Mouse (Mus musculus) limb, embryonic 14.5 days (tissue): ENCODE results near the gene Pax8. TPM values are rescaled to one million over a fixed set of nuclear protein-coding genes. Genes with fewer than 3 reads are reported as not detected.

Source experiments
- ATAC-seq: fragments of 200-750 bp; cut with Nextera tagmentation; 2 replicates; pipeline ENCODE4 v1.8.0; 2017; ENCODE audit warnings: low read depth, moderate number of reproducible peaks, moderate TSS enrichment; ENCODE audit not compliant: low FRiP score
- DNase-seq: peaks from one replicate; pipeline ENCODE4 v3.0.0-alpha.2; 2015; ENCODE audit warnings: low spot score
- H3K27ac ChIP-seq: fragments of 300-500 bp; sonication (generic); replicated peaks from 2 replicates; pipeline ENCODE4 v1.5.1; 2014; ENCODE audit warnings: low read depth, mild to moderate bottlenecking, low read length, moderate library complexity, mixed read lengths
- H3K27me3 ChIP-seq: fragments of 300-500 bp; sonication (generic); 2 replicates; pipeline ENCODE4 v1.6.1; 2014; ENCODE audit warnings: low read length, mixed read lengths; ENCODE audit not compliant: control insufficient read depth, insufficient read depth
- H3K36me3 ChIP-seq: fragments of 300-500 bp; sonication (generic); 2 replicates; pipeline ENCODE4 v1.6.1; 2014; ENCODE audit warnings: mild to moderate bottlenecking, low read length, moderate library complexity, mixed read lengths; ENCODE audit not compliant: control insufficient read depth, insufficient read depth
- H3K4me1 ChIP-seq: fragments of 300-500 bp; sonication (generic); 2 replicates; pipeline ENCODE4 v1.6.1; 2014; ENCODE audit warnings: antibody characterized with exemption, low read length, mixed read lengths; ENCODE audit not compliant: control insufficient read depth, insufficient read depth
- H3K4me2 ChIP-seq: fragments of 300-500 bp; sonication (generic); replicated peaks from 2 replicates; pipeline ENCODE4 v1.6.1; 2014; ENCODE audit warnings: low read depth, mild to moderate bottlenecking, low read length, moderate library complexity; ENCODE audit not compliant: severe bottlenecking
- H3K4me3 ChIP-seq: fragments of 300-500 bp; sonication (generic); replicated peaks from 2 replicates; pipeline ENCODE4 v1.5.1; 2014; ENCODE audit warnings: low read length
- H3K9ac ChIP-seq: fragments of 300-500 bp; sonication (generic); 2 replicates; pipeline ENCODE4 v1.6.1; 2014; ENCODE audit warnings: mild to moderate bottlenecking, low read depth, low read length, moderate library complexity; ENCODE audit not compliant: severe bottlenecking
- H3K9me3 ChIP-seq: fragments of 300-500 bp; sonication (generic); 2 replicates; pipeline ENCODE4 v1.6.1; 2016; ENCODE audit warnings: low read length; ENCODE audit not compliant: control insufficient read depth
- POLR2A ChIP-seq: fragments of 200-500 bp; IDR thresholded peaks from 2 replicates; pipeline ENCODE4 v1.8.0; 2012; ENCODE audit warnings: inconsistent platforms, mild to moderate bottlenecking, moderate library complexity, borderline replicate concordance; ENCODE audit not compliant: insufficient read depth, insufficient read length; ENCODE audit errors: extremely low read depth
- WGBS: fragments of 180-500 bp; shearing (Covaris S2); extraction: QIAGEN DNeasy Blood & Tissue Kit; methylation state at CpG from one replicate; pipeline ENCODE4 v1.1.7; 2014; 5-methylcytosine and 5-hydroxymethylcytosine counted together
- polyA plus RNA-seq, 2 experiments: library from polyadenylated mRNA; depleted of rRNA in 1 of 2; stranded (reverse) in 1 of 2; unstranded in 1 of 2; fragments of >200 nt; fragmentation: Nextera tagmentation in 1 of 2; extraction: Ambion mirVana in 1 of 2; gene quantifications; 2 replicates each; pipeline versions ENCODE4 v1.2.1 to v1.2.3; 2012 to 2014

The Pax8 gene
- polyA plus RNA-seq, 2 experiments: not detected

- Histone ChIP-seq H3K27me3 (no peaks in the 10 kb centered on the region), H3K4me2 (no peak overlapping the region), H3K9me3 (no peaks in the 10 kb centered on the region), H3K4me1 (no peaks in the 10 kb centered on the region), H3K4me3 (no peak overlapping the region), H3K36me3 (no peaks in the 10 kb centered on the region), H3K9ac (no peak overlapping the region), H3K27ac (no peak overlapping the region)
- DNase-seq: no peak
- TF ChIP-seq POLR2A: no peak
- no peak for ATAC-seq
- 53% methylated on average over 5 of the region's 5 CpGs for WGBS
Measured at GRCm38 (mm10) chr2:24502963-24503471, 27.6 kb upstream of the Pax8 start.

- TF ChIP-seq POLR2A: no peak
- H3K27ac ChIP-seq: no peak overlapping the region
- H3K4me2 ChIP-seq: no peak overlapping the region
- DNase-seq (no peak), ATAC-seq (no peak)
- no peak overlapping the region for H3K9ac ChIP-seq
- no peaks in the 10 kb centered on the region for H3K9me3 ChIP-seq
- H3K4me1 ChIP-seq: no peaks in the 10 kb centered on the region
- H3K36me3 ChIP-seq: no peaks in the 10 kb centered on the region
- no peak overlapping the region for H3K4me3 ChIP-seq
- H3K27me3 ChIP-seq: no peaks in the 10 kb centered on the region
- WGBS: 75% methylated on average over 2 of the region's 2 CpGs
Measured at GRCm38 (mm10) chr2:24500921-24501320, 25.5 kb upstream of the Pax8 start.

GRCm38 (mm10) chr2:24490564-24490963 lies 15.2 kb upstream of the Pax8 start:
- 51% methylated on average over 6 of the region's 6 CpGs for WGBS
- no peak overlapping the region for H3K4me3 ChIP-seq
- ATAC-seq: no peak
- no peak for DNase-seq
- no peaks in the 10 kb centered on the region for H3K36me3 ChIP-seq
- no peak for TF ChIP-seq POLR2A
- H3K27me3 ChIP-seq: no peaks in the 10 kb centered on the region
- no peak overlapping the region for H3K9ac ChIP-seq
- H3K4me2 ChIP-seq: no peak overlapping the region
- H3K4me1 ChIP-seq: no peaks in the 10 kb centered on the region
- no peak overlapping the region for H3K27ac ChIP-seq
- no peaks in the 10 kb centered on the region for H3K9me3 ChIP-seq

- H3K4me1 ChIP-seq: no peaks in the 10 kb centered on the region
- ATAC-seq: no peak
- no peak overlapping the region for H3K9ac ChIP-seq
- H3K36me3 ChIP-seq: no peaks in the 10 kb centered on the region
- no peak for TF ChIP-seq POLR2A
- no peak overlapping the region for H3K4me2 ChIP-seq
- H3K27ac ChIP-seq: no peak overlapping the region
- WGBS: 55% methylated on average over 3 of the region's 3 CpGs
- no peaks in the 10 kb centered on the region for H3K27me3 ChIP-seq
- no peaks in the 10 kb centered on the region for H3K9me3 ChIP-seq
- no peak overlapping the region for H3K4me3 ChIP-seq
- no peak for DNase-seq
Measured at GRCm38 (mm10) chr2:24488660-24489059, 13.3 kb upstream of the Pax8 start.

- no peak for TF ChIP-seq POLR2A
- Histone ChIP-seq H3K4me3 (no peak overlapping the region), H3K4me2 (no peak overlapping the region), H3K9ac (no peak overlapping the region), H3K9me3 (no peaks in the 10 kb centered on the region), H3K4me1 (no peaks in the 10 kb centered on the region), H3K27ac (no peak overlapping the region), H3K27me3 (no peaks in the 10 kb centered on the region), H3K36me3 (no peaks in the 10 kb centered on the region)
- DNase-seq (no peak), ATAC-seq (no peak)
- 65% methylated on average over 4 of the region's 4 CpGs for WGBS
Measured at GRCm38 (mm10) chr2:24487056-24487825, 11.8 kb upstream of the Pax8 start.
